Mouse (Mus musculus) thymus, postnatal 36 days (tissue): ENCODE results near the gene Chrna10.

Experiments used
- DNase-seq, 2 experiments: peaks; one replicate each; pipeline ENCODE4 v3.0.0; 2022; ENCODE audit warnings: mixed read lengths in 2 of 2

Gene Chrna10

DNA sequence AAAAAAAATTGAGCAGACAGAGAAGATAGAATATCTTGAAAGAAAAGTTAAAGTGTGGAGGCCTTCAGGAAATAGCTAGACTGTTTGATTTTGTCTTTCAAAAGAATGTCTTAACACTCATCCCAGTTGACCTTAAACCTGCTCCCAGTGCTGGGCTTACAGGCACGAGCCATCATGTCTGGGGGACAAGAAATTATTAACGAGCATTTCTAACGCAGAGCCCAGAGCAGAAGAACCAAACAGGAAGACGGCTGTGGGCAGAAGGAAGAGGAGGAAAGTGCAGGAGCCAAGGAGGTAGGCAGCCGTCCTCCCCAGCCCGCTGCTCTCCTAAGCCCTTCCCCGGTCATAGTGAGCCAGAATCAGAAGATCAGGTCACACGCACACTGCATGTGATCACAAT, 36.3 kb downstream of the Chrna10 start:
- DNase-seq = no peak

DNA sequence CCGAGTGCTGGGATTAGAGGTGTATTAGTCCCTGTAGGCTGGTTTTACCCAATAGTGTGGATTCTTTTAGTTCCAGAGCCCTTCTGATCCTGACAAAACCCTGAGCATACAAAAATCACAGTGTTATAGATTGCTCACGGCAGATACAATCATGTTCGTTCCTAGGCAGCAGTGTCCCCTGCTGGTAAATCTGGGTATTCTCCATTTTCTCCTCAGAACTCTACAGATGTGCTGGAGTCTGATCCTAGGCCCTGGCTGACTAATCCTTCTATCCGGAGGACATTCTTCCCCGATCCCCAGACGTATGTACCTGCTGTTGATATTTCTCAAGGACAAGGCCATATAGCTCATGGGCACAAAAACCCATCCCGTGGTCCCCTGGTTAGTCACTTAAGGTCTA, 38.1 kb downstream of the Chrna10 start:
- no peak for DNase-seq

DNA sequence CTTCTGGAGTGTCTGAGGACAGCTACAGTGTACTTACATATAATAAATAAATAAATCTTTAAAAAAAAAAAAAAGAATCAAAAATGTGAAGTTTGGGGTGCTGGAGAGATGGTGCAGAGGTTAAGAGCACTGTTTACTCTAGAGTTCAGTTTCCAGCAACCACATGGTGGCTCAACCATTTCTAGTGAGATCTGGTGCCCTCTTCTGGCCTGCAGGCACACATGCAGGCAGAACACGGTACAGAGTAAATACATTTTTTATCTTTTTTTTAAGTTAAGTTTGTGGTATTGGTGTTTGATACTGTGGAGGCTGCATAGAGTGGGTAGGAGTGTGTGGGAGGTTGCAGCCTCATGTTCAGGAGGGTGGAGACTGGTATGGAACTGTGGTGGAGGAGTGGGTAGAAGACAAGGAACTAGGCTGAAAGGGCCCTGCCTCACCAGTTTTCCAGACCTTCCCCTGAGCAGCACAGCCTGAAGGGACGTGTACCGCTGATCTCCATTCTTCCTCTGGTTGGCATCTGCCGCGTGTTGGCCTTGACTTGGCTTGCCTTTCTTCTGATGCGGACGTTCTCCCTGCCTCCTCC, 39.8 kb downstream of the Chrna10 start:
- DNase-seq = peak in 1 of 2 experiments; percentile 29

DNA sequence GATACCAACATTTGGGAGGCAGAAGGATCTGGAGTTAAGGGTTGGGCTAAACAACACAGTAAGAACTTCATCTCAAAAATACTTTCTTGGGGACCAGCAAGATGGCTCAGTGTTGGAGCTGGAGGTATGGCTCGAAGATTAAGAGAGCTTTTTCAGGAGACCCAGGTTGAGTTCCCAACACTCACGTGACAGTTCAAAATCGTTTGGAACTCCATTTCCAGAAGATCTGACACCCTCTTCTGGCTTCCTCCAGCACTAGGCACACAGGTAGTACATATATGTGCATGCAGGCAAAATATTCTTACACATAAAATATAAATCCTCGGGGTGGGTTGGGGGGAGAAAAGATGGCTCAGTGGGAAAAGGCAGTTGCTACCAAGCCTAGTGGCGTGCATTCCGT, 50.3 kb downstream of the Chrna10 start:
- DNase-seq = no peak

DNA sequence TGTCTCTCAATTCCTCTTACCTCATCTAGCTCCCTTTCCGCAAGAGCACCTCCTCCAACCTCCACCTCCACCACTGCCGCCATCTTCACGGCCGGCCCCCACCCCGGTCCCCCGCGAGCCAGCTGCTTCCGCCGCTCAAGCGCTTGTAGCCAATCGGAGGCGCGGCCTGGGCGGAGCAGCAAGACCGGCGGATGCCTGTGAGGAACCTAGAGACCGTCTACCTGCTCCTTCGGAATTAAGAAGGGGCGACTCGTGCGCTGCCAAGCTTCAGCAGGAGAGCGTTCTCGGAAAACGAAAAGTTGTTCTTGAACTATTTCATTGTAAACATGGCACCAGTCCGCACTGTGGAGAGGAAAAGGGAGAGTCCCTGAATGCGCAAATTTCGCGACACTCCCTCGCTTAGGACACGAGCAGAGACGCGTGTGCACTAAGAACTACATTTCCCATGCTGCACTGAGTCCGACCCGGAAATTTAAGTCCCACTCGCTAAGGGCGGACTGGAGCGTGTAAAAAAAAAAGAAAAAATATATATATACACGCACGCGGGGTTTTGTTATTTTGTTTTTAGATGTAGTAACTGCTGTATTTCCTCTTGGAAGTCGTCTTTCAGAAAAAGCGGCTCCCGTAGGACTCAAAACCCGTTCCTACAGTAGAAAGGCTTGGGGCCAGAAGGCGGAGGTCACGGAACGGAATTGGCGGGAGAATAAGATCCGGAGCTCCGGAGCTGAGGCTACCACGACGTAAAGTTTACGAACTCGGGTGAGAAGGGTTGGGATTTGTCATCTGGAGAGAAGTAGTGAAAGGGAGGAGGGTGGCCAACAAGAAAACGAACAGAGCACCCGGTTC, 51.4 kb downstream of the Chrna10 start, which contains the start of the genes Rnf121, Xndc1 and Xntrpc:
TSS of gene Rnf121 (minus strand) at position 424 of the 846 bp plus-strand sequence.
TSS of gene Xndc1 (plus strand) at position 466 of the 846 bp plus-strand sequence.
TSS of gene Xntrpc (plus strand) at position 668 of the 846 bp plus-strand sequence.
- peak; percentile 90 to 92 for DNase-seq

DNA sequence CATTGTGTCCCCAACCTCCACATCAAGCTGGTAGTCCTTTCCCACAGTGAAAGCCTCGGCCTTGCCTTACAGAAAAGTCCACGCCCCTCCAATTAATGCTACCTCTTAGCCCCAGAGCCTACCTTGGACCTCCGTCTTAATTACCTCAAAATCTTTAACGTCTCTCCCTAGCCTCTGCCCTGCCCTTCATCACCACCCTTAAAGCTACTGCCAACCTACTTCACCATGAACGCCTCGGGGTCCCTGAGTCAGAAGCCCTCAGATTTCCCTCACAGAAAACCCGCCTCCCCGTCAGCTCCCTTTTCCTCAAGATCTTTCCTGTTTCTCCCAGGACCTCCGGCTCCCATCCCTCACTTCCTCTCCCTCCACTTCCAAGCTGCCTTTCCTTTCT, 52.0 kb downstream of the Chrna10 start:
- DNase-seq = no peak

DNA sequence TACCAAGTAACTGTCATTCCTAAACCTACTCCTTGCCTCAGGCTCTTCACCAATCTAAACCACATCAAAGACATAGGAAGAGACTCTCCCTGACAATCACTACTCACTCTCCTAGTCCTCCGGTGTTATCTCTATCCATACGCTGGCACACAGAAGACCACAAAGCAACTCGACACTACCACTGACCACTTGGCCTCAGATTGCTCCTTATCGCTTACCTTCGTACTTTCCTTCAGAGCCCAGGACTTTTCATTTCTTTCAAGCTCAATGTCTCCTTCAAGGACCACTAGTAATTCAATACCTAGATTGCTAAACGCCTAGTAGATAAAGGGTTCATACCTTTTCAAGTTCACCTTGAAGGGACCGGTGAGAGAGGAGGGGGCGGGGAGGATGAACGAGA, 52.7 kb downstream of the Chrna10 start:
- no peak for DNase-seq

DNA sequence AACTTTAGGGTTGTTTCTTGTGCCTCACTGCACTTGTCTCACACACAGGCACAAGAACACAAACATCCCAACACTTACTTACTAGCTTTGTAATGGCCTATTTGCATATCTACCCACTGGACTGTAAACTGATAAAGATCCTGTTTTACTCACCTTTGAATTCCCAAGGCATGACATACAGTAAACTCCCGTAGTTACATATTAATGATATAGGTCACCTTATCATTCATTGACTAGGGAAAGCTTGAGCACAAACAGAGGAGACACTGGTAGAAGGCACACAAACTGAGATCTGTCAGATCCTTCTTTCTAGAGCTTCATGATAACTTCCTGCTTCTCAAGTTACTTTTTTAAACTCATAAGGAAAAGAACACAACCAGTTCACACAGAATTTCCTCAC, 54.4 kb downstream of the Chrna10 start:
- no peak for DNase-seq

DNA sequence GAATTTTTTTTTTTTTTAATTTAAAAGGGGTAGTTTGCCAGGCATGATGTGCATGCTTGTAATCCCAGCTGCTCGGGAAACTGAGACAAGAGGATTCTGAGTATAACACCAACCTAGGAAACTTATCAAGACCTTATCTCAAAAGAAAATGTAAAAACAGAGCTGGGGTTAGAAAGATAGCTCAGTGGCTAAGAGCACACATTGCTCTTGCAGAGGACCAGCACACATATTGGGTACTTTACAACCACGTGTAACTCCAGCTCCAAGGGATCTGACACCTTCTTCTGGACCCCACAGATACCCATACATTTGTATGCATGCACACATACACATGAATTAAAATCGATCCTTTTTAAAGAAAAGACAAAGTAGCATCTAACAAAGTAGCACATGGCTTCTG, 55.3 kb downstream of the Chrna10 start:
- DNase-seq = no peak
